Mouse (Mus musculus): ENCODE data around the gene Tbpl1.
A peak's percentile ranks its signal among the peaks of the same experiment; 100 is the strongest.

GRCm38 (mm10) chr10:22777939-22778338 lies 46.2 kb upstream of the Tbpl1 start:
- TF ChIP-seq CTCF (IDR thresholded peaks at IDR 0.05; ENCODE audit: extremely low read depth, insufficient read depth, low read length) (peak; percentile 63), POLR2A (IDR thresholded peaks at IDR 0.05; ENCODE audit: extremely low read depth, insufficient read depth, low read length) (no peak)

All from cortical plate, adult 2 months (tissue).